Mouse (Mus musculus): ENCODE data around the gene Gm16253. TPM values are rescaled to one million over a fixed set of nuclear protein-coding genes. Genes with fewer than 3 reads are reported as not detected.

Gm16253 gene
- polyA plus RNA-seq, 1 experiment = not detected

DNA sequence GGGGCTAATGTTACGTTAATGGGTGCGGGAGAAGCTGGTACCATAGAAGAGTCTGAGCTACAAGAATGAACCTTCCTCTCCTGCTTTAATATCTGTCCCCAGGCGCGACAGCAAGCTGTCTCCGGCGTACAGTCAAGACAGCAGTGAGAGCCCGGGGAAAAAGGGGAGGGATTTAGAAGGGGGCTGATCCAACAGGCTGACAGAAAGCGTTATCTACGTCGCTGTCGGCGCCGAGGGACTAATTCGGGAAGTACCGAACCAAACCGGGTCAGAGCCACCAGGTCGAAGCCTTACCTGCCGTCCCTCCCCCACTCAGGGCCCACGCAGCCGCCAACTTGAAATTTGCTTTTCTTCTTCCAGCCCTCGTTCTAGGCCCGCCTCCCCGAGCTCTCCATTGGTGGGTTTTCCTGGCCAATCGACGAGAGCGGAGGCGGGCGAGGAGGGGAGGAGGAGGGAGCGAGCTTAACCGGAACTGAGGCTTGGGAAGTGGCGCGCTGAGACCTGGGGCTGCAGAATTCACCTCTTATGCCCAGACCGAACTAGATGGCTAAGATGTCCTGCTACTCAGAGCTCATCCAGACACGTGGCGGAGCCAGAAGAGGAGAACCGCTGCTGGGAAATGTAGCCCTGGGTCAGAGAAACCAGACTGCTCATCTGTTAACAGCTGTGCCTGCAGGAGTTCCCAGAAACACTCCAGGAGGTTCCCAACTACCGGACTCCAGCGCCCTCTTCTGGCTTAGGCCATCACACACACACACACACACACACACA lies 17.2 kb downstream of the Gm16253 start, which contains the start of gene Polr3gl:
Gene Polr3gl, minus strand, starts transcription at position 392 of the 771 bp plus-strand sequence.
- Histone ChIP-seq H3K4me3 (replicated peaks) (peak within 1 kb of the TSS; percentile 87), H3K36me3 (ENCODE audit: control insufficient read depth) (peaks cover 3% of the 10 kb centered on the region), H3K9me3 (ENCODE audit: control insufficient read depth, low read length) (peaks cover 14% of the 10 kb centered on the region), H3K27me3 (ENCODE audit: control insufficient read depth) (peaks cover 44% of the 10 kb centered on the region), H3K4me1 (ENCODE audit: control insufficient read depth) (peaks cover 33% of the 10 kb centered on the region)
- no peak for TF ChIP-seq GATA1 (IDR thresholded peaks at IDR 0.05; ENCODE audit: low read length)
- no peak for TF ChIP-seq TAL1 (IDR thresholded peaks at IDR 0.05; ENCODE audit: low read length)

DNA sequence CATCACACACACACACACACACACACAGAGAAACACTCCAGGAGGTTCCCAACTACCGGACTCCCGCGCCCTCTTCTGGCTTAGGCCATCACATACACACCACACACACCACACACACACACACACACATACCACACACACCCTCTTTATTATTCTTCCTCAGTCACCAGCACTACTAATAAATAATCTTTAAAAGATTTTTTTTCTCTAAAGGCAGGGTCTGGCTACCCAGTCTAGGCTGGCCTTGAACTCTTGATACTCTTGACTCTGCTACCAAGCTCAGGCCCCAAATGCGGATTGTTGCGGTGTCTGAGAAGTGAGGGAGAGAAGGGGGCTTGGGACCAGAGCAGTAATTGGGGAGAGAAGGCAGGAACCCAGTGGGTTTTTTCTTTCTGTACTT lies 18.1 kb downstream of the Gm16253 start:
- no peak overlapping the region for H3K4me3 ChIP-seq (replicated peaks)
- H3K36me3 ChIP-seq (ENCODE audit: control insufficient read depth) = peaks cover 3% of the 10 kb centered on the region
- H3K27me3 ChIP-seq (ENCODE audit: control insufficient read depth) = peaks cover 52% of the 10 kb centered on the region
- TF ChIP-seq TAL1 (IDR thresholded peaks at IDR 0.05; ENCODE audit: low read length) = no peak
- TF ChIP-seq GATA1 (IDR thresholded peaks at IDR 0.05; ENCODE audit: low read length) = no peak
- H3K4me1 ChIP-seq (ENCODE audit: control insufficient read depth) = peaks cover 33% of the 10 kb centered on the region
- H3K9me3 ChIP-seq (ENCODE audit: control insufficient read depth, low read length) = peaks cover 16% of the 10 kb centered on the region

DNA sequence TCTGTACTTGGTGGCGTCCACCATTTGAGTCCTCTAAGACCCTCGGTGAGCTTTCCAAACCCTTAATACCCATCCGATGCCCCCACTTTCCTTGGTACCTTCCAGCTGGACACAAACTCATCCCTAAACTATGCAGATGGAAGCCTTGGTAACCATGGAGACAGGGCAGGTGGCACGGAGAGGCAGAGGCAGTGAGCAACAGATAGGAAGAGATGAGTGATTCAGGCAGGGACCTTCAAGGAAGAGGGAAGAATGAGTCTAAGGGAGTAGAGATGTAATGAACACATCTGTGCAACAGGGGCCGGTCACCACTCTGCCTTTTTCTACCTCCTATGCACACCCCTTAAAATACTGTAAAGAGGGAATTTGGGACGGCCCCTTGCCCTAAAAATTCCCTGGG lies 18.9 kb downstream of the Gm16253 start:
- Histone ChIP-seq H3K36me3 (ENCODE audit: control insufficient read depth) (no peaks in the 10 kb centered on the region), H3K9me3 (ENCODE audit: control insufficient read depth, low read length) (peaks cover 16% of the 10 kb centered on the region), H3K4me3 (replicated peaks) (no peak overlapping the region), H3K27me3 (ENCODE audit: control insufficient read depth) (peaks cover 60% of the 10 kb centered on the region), H3K4me1 (ENCODE audit: control insufficient read depth) (peaks cover 35% of the 10 kb centered on the region)
- no peak for TF ChIP-seq GATA1 (IDR thresholded peaks at IDR 0.05; ENCODE audit: low read length)
- no peak for TF ChIP-seq TAL1 (IDR thresholded peaks at IDR 0.05; ENCODE audit: low read length)

DNA sequence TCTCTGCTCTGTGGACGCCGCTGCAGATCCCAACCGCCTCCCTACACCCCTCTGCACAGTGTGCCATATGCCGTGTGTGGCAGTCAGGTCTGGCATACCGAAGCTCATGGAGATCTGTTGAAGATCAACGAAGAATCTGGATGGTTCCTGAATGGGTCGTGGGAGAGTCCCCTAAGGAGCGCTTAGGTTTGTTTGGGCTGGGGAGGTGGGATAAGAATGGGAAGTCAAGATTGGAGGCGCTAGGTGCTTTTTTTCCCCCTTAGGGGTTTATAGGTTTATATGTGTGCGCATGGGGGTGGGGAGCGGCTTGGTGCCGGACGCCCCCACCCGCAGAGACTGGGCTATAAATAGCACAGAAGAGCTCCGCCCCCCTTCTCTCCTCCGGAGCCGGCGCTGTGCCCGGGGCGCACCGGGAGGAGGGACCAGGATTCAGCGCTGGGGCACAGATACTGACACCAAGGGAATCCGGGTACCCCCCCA lies 19.5 kb downstream of the Gm16253 start, which contains the start of gene Ankrd34a:
Gene Ankrd34a, plus strand, starts transcription at position 409 of the 480 bp plus-strand sequence.
- H3K9me3 ChIP-seq (ENCODE audit: control insufficient read depth, low read length) = peaks cover 16% of the 10 kb centered on the region
- TF ChIP-seq TAL1 (IDR thresholded peaks at IDR 0.05; ENCODE audit: low read length) (no peak), GATA1 (IDR thresholded peaks at IDR 0.05; ENCODE audit: low read length) (no peak)
- peak within 1 kb of the TSS; percentile 29 for H3K4me3 ChIP-seq (replicated peaks)
- H3K27me3 ChIP-seq (ENCODE audit: control insufficient read depth) = peaks cover 67% of the 10 kb centered on the region
- H3K36me3 ChIP-seq (ENCODE audit: control insufficient read depth) = no peaks in the 10 kb centered on the region
- H3K4me1 ChIP-seq (ENCODE audit: control insufficient read depth) = peaks cover 40% of the 10 kb centered on the region

DNA sequence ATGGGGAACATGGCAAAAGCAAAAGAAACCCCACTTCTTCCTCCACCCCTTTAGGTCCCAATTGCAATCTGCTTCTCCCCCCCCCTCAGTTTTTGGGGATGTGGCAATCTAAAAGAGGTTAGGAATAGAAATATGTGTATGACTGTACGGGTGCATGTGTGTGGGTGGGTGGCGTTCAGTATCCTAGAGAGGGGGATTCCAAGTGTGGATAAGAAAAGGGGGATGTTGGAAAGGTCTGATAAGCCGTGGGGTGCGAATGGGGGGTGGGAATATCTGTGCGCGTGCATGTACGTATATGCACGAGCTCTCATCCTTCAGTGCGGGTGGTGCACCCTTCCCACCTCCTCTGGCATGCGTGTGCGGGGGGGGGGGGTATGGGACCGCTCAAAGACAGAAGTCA lies 20.1 kb downstream of the Gm16253 start:
- Histone ChIP-seq H3K27me3 (ENCODE audit: control insufficient read depth) (peaks cover 72% of the 10 kb centered on the region), H3K36me3 (ENCODE audit: control insufficient read depth) (no peaks in the 10 kb centered on the region), H3K9me3 (ENCODE audit: control insufficient read depth, low read length) (peaks cover 16% of the 10 kb centered on the region), H3K4me3 (replicated peaks) (no peak overlapping the region), H3K4me1 (ENCODE audit: control insufficient read depth) (peaks cover 40% of the 10 kb centered on the region)
- TF ChIP-seq GATA1 (IDR thresholded peaks at IDR 0.05; ENCODE audit: low read length) (no peak), TAL1 (IDR thresholded peaks at IDR 0.05; ENCODE audit: low read length) (no peak)

DNA sequence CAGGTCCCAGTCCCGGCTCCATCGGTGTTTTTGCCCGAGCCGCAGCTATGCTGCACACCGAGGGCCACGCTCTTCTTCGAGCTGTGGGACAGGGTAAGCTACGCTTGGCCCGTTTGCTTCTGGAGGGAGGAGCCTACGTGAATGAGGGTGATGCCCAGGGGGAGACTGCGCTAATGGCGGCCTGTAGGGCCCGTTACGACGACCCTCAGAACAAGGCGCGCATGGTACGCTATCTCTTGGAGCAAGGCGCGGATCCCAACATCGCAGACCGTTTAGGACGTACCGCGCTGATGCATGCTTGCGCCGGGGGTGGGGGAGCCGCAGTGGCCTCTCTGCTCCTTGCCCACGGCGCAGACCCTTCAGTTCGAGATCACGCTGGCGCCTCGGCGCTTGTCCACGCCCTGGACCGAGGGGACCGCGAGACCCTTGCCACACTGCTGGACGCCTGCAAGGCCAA lies 20.7 kb downstream of the Gm16253 start:
- H3K4me1 ChIP-seq (ENCODE audit: control insufficient read depth) = peaks cover 35% of the 10 kb centered on the region
- peaks cover 16% of the 10 kb centered on the region for H3K9me3 ChIP-seq (ENCODE audit: control insufficient read depth, low read length)
- H3K27me3 ChIP-seq (ENCODE audit: control insufficient read depth) = peaks cover 79% of the 10 kb centered on the region
- peak overlapping the region; percentile 29 for H3K4me3 ChIP-seq (replicated peaks)
- no peaks in the 10 kb centered on the region for H3K36me3 ChIP-seq (ENCODE audit: control insufficient read depth)
- TF ChIP-seq TAL1 (IDR thresholded peaks at IDR 0.05; ENCODE audit: low read length) (no peak), GATA1 (IDR thresholded peaks at IDR 0.05; ENCODE audit: low read length) (no peak)

DNA sequence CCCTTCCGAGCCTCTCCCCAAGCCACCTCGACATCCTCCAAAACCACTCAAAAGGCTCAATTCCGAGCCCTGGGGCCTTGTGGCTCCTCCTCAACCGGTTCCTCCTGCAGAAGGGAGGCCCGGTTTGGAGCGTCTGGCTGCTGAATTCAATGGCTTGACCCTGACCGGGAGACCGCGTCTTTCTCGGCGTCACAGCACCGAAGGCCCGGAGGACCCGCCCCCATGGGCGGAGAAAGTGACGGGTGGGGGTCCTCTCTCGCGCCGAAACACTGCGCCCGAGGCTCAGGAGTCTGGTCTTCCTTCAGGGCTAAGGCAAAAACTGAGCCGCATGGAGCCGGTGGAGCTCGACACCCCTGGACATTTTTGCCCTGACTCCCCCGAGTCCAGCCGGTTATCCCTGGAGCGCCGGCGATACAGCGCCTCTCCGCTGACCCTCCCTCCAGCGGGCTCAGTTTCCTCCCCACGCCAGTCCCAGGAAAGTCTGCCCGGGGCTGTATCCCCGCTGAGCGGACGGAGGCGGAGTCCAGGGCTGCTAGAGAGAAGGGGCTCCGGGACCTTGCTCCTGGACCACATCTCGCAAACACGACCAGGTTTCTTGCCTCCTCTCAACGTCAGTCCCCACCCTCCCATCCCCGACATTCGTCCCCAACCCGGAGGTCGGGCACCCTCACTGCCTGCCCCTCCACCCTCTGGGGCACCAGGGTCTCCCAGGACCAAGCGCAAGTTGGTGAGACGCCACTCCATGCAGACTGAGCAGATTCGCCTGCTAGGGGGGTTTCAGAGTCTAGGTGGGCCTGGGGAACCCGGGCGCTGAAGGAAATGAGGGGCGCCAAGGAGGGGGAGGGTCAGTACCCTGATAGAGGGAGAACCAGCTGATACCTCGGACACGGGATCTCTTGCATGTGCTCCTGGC lies 21.6 kb downstream of the Gm16253 start:
- Histone ChIP-seq H3K36me3 (ENCODE audit: control insufficient read depth) (no peaks in the 10 kb centered on the region), H3K4me3 (replicated peaks) (no peak overlapping the region), H3K4me1 (ENCODE audit: control insufficient read depth) (peaks cover 26% of the 10 kb centered on the region), H3K9me3 (ENCODE audit: control insufficient read depth, low read length) (peaks cover 16% of the 10 kb centered on the region), H3K27me3 (ENCODE audit: control insufficient read depth) (peaks cover 88% of the 10 kb centered on the region)
- TF ChIP-seq GATA1 (IDR thresholded peaks at IDR 0.05; ENCODE audit: low read length) = no peak
- TF ChIP-seq TAL1 (IDR thresholded peaks at IDR 0.05; ENCODE audit: low read length) = no peak

DNA sequence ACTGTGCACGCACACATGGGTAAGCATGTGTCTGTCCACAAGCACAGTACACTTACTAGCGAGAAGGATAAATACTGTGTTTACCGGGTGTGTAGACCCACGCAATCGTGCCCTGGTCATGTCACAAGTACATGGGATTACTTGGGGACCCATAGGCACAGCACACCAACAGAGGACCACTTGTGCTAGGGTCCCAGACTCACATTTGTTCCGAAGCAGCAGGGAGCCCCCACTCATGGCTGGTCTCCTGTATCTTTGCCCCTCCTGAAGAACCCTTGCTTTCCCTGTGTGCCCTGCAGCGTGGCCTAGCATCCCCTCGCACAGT lies 22.2 kb downstream of the Gm16253 start:
- TF ChIP-seq TAL1 (IDR thresholded peaks at IDR 0.05; ENCODE audit: low read length) (no peak), GATA1 (IDR thresholded peaks at IDR 0.05; ENCODE audit: low read length) (no peak)
- H3K4me1 ChIP-seq (ENCODE audit: control insufficient read depth) = peaks cover 23% of the 10 kb centered on the region
- H3K36me3 ChIP-seq (ENCODE audit: control insufficient read depth) = no peaks in the 10 kb centered on the region
- H3K9me3 ChIP-seq (ENCODE audit: control insufficient read depth, low read length) = peaks cover 16% of the 10 kb centered on the region
- H3K27me3 ChIP-seq (ENCODE audit: control insufficient read depth) = peaks cover 93% of the 10 kb centered on the region
- H3K4me3 ChIP-seq (replicated peaks) = no peak overlapping the region

DNA sequence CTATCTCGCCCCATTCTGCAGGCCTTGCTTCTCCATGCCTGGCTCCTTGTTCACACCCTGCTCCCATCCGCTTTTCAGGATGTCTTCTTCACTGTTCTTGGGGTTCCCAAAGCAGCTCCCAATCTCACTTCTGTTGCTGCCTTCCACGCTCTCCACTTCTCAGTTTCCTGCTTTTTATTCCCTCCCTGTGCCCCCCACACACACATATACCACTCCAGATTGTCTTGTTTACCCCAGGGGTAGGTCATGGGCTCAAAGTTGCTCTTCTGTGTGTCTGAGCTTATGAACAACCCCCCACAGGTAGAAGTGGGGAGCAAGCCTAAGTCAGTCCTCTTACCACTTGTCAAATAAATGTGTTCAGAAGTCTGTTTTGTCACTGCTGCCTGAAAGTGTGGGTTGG lies 22.6 kb downstream of the Gm16253 start:
- H3K4me3 ChIP-seq (replicated peaks) = no peak overlapping the region
- TF ChIP-seq TAL1 (IDR thresholded peaks at IDR 0.05; ENCODE audit: low read length) (no peak), GATA1 (IDR thresholded peaks at IDR 0.05; ENCODE audit: low read length) (no peak)
- peaks cover 93% of the 10 kb centered on the region for H3K27me3 ChIP-seq (ENCODE audit: control insufficient read depth)
- peaks cover 20% of the 10 kb centered on the region for H3K4me1 ChIP-seq (ENCODE audit: control insufficient read depth)
- H3K9me3 ChIP-seq (ENCODE audit: control insufficient read depth, low read length) = peaks cover 16% of the 10 kb centered on the region
- H3K36me3 ChIP-seq (ENCODE audit: control insufficient read depth) = no peaks in the 10 kb centered on the region

Data from erythroblast, embryonic 14.5 days (primary cell).